Mouse (Mus musculus) adrenal gland (tissue): ENCODE measurements around the gene Gm9936.

Source experiments
- microRNA-seq, 2 experiments: library from miRNA; unstranded; fragments of <30 nt; microRNA quantifications; one replicate each; pipeline ENCODE4; 2019

Gene Gm9936

Small RNA genes within 50 kb of the gene (microRNA-seq; reads per million reads assigned to microRNA genes)
- 12.1 to 13.1 reads per million in 2 experiments for gene Mir6240
